Mouse (Mus musculus): Measurements from ENCODE around the gene Gm43064. TPM values are rescaled to one million over a fixed set of nuclear protein-coding genes. Genes with fewer than 3 reads are reported as not detected.

Gene Gm43064
- 0.41 TPM for polyA plus RNA-seq (2014; fragmentation: Illumina TruSeq; extraction: RNeasy Lipid Tissue Mini Kit (QIAGEN cat#74804); ENCODE audit: low read depth, low replicate concordance)

DNA sequence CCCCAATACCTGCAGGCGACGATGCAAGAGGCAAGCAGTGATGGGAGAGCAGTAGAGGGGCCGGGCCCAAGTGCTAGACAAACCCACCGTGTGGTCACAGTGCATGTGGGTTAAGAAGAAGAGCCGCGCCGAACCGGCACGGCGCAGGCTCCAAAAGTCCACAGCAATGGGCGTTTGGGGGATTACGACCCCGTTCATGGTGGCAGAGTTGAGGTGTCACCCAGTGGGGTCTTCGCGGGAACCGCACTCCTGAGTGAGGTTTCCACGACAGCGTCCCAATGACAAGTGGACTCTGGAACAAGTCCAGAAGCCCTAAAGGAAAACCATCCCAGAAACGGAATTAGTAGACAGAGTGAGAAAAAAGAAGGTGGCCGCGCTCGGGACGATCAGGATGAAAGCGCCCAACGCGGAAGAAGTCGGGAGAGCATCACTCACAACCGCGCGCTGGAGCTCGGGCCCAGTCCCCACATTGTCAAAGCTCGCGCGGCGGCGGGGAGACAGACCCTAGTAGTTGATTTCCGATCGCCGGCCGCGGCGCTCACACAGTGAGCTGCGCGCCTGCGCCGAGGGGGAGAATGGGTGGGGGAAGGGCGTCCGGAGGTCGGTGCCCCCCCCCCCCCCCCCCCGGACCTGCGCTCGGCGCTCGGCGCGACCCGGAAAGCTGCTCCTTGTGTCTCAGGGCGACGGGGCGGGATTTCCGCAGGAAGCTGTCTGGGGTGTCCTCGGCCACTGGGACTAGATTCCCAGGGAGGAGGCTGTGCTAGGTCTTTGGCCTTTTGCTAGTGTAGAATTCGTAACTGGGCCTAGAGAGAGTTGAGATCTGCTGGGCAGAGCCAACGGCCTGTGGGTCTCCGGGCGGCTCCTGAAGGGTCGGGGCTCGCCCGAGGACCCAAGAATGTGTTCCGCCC lies at the start of gene Gm43064, which contains the start of the genes Dclre1b and Ap4b1:
Gm43064 (plus strand) TSS at position 683 of the 908 bp plus-strand sequence.
Dclre1b (minus strand) TSS at position 554 of the 908 bp plus-strand sequence.
Ap4b1 (plus strand) TSS at position 630 of the 908 bp plus-strand sequence.

DNA sequence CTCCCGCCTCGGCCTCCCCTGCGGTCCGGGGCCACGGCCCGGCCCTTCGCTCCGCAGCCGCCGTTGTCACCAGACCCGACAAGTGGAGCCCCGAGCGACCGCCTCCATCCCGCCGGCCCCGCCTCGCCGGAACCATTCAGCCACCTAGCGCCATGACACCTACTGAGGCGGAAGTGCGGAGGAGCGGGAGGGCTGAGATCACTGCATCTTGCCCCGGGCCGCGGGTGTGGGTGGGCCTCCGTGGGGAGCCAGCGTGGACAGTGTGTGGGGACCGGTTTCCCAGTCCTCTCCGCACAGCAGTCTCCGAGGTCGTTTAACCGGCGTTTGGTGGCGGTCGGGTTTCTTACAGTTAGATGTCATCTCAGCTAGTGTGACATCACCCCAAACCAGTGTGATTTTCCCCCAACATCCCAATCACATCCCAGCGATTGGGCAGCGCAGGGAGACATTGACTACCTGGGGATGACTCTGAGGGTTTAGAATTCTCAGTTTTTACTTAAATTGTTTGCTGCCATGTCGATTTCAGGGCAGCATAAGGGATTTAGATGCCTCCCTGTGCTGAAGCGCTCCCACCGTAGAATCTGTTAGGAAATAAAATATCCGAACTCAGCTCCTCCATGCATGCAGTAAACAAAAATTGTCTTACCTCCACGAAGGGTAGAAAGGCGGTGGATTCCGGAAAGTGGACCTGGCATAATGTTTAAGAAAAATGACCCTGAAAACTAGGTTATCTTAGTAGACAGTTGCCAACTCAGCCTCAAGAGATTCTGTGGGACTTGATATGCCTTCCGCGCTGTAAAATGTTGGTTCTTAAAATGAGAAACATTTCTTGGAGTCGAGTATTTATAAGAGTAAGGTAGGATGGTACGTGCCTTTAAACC lies 17.9 kb upstream of the Gm43064 start, which contains the start of gene Hipk1:
Hipk1 (minus strand) TSS at position 334 of the 881 bp plus-strand sequence.

GRCm38 (mm10) chr3:103832426-103832825 lies 23.1 kb downstream of the Gm43064 start, which contains the start of gene Bcl2l15:
TSS of gene Bcl2l15 (plus strand) at chr3:103832601.

DNA sequence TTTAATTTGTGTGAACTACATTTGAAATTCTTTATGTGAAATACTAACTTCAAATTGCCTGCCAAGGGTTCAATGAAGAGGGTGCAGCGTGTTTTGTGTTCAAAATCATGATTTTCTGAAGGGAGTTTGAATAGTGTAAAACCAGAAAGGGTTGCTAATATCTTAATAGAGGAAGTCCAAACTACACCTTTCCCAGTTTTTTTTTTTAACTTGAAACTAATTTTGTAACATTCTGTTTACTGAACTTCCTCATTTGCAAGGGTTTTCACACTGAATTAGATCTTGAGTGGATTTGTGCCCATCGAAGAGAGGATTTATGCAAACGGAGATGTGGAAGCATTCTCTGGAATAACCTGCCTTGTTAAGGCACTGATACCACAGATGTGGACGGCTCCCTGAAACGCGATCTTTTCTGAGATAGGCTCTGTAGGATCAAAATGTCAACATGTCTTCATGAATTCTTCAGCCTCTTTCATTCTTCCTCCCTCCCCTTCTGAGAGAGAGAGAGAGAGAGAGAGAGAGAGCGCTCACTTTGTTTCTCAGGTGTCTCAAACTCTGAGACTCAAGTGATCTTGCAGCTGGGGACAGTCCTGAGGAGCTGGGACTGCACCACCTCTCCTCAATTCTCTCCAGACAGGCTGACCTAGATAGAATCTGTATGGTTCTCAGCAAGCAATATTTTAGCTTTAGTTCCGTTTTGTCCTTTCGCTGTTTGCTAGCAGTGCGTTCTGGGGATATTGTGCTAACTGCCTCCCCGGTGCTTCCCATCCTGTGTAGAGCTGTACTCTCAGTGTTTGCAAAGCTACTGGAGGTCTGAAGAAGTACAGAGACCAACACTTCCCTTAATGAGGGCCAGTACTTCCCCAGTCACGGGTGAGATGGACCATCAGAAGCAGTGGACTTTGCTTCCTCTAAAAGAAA lies 49.8 kb downstream of the Gm43064 start, which contains the start of gene Ptpn22:
Ptpn22 (plus strand) TSS at position 915 of the 921 bp plus-strand sequence.

Other genes with a start within 250 kb of the Gm43064 start
- gene Syt6, start 234.3 kb upstream of the Gm43064 start, polyA plus RNA-seq (2014; fragmentation: Illumina TruSeq; extraction: RNeasy Lipid Tissue Mini Kit (QIAGEN cat#74804); ENCODE audit: low read depth, low replicate concordance), result not detected
- not detected for gene Atg4a-ps, start 163.5 kb upstream of the Gm43064 start, polyA plus RNA-seq (2014; fragmentation: Illumina TruSeq; extraction: RNeasy Lipid Tissue Mini Kit (QIAGEN cat#74804); ENCODE audit: low read depth, low replicate concordance)
- 4.2 TPM for gene Olfml3, start 71.6 kb upstream of the Gm43064 start, polyA plus RNA-seq (2014; fragmentation: Illumina TruSeq; extraction: RNeasy Lipid Tissue Mini Kit (QIAGEN cat#74804); ENCODE audit: low read depth, low replicate concordance)
- gene Gm10964, start 70.2 kb upstream of the Gm43064 start, polyA plus RNA-seq (2014; fragmentation: Illumina TruSeq; extraction: RNeasy Lipid Tissue Mini Kit (QIAGEN cat#74804); ENCODE audit: low read depth, low replicate concordance), result not detected
- gene Hipk1, start 18.0 kb upstream of the Gm43064 start, polyA plus RNA-seq (2014; fragmentation: Illumina TruSeq; extraction: RNeasy Lipid Tissue Mini Kit (QIAGEN cat#74804); ENCODE audit: low read depth, low replicate concordance), result 152 TPM
- 4.9 TPM for gene Dclre1b, start 129 bp upstream of the Gm43064 start, polyA plus RNA-seq (2014; fragmentation: Illumina TruSeq; extraction: RNeasy Lipid Tissue Mini Kit (QIAGEN cat#74804); ENCODE audit: low read depth, low replicate concordance)
- gene Ap4b1, start 53 bp upstream of the Gm43064 start, polyA plus RNA-seq (2014; fragmentation: Illumina TruSeq; extraction: RNeasy Lipid Tissue Mini Kit (QIAGEN cat#74804); ENCODE audit: low read depth, low replicate concordance), result 32.3 TPM
- 1.9 TPM for gene Bcl2l15, start 23.0 kb downstream of the Gm43064 start, polyA plus RNA-seq (2014; fragmentation: Illumina TruSeq; extraction: RNeasy Lipid Tissue Mini Kit (QIAGEN cat#74804); ENCODE audit: low read depth, low replicate concordance)
- gene Ptpn22, start 50.2 kb downstream of the Gm43064 start, polyA plus RNA-seq (2014; fragmentation: Illumina TruSeq; extraction: RNeasy Lipid Tissue Mini Kit (QIAGEN cat#74804); ENCODE audit: low read depth, low replicate concordance), result 5.0 TPM
- gene Rsbn1, start 104.5 kb downstream of the Gm43064 start, polyA plus RNA-seq (2014; fragmentation: Illumina TruSeq; extraction: RNeasy Lipid Tissue Mini Kit (QIAGEN cat#74804); ENCODE audit: low read depth, low replicate concordance), result 111 TPM
- 127 TPM for gene Phtf1, start 158.5 kb downstream of the Gm43064 start, polyA plus RNA-seq (2014; fragmentation: Illumina TruSeq; extraction: RNeasy Lipid Tissue Mini Kit (QIAGEN cat#74804); ENCODE audit: low read depth, low replicate concordance)